Mouse (Mus musculus): ENCODE measurements around the gene Krt84. TPM values are rescaled to one million over a fixed set of nuclear protein-coding genes. Genes with fewer than 3 reads are reported as not detected.
A peak's percentile ranks its signal among the peaks of the same experiment; 100 is the strongest.

The Krt84 gene
- total RNA-seq, 1 experiment = not detected

DNA sequence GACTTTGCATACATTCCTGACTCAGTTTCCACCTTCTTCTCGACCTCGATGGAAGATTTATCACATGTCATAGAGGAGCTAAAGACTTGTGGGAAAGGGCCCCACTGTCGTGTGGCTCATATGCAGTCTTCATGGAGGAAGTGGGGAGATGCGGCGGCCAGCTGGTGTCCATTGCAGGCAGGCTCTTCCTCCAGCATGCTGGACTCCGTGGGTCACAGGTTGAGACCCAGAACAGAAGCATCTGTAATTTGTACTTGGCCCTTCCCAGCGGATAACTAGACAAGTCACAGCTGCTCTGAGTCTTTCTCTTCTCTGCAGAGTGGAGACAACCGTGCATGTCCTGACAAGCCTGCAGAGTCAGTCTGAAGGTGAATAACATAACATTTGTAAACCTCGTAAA lies 24.4 kb downstream of the Krt84 start:
- H3K9ac ChIP-seq (ENCODE audit: insufficient read depth, low read depth, low read length, poor library complexity, severe bottlenecking) = no peak overlapping the region
- no peaks in the 10 kb centered on the region for H3K4me1 ChIP-seq (ENCODE audit: control insufficient read depth in 2 of 2, insufficient read depth in 2 of 2, low read length in 2 of 2, poor library complexity in 1 of 2)
- H3K9me3 ChIP-seq (ENCODE audit: control insufficient read depth, insufficient read depth, low read depth, low read length) = no peaks in the 10 kb centered on the region
- DNase-seq (ENCODE audit: low read depth, low spot score) = no peak
- H3K27ac ChIP-seq (ENCODE audit: insufficient read depth, low read depth, low read length, poor library complexity, severe bottlenecking) = no peak overlapping the region
- TF ChIP-seq ZC3H11A (IDR thresholded peaks at IDR 0.05; ENCODE audit: borderline replicate concordance, low read depth, low read length) = no peak
- no peak for TF ChIP-seq ZNF384 (IDR thresholded peaks at IDR 0.05; ENCODE audit: low read depth, low read length)
- TF ChIP-seq CHD2 (IDR thresholded peaks at IDR 0.05; ENCODE audit: low read depth, low read length) = no peak
- TF ChIP-seq HCFC1 (IDR thresholded peaks at IDR 0.05; ENCODE audit: borderline replicate concordance, insufficient read depth, low read length) = no peak
- TF ChIP-seq MAFK (IDR thresholded peaks at IDR 0.05; ENCODE audit: insufficient read depth, low read depth, low read length) = no peak
- no peak overlapping the region for H3K4me3 ChIP-seq (ENCODE audit: insufficient read depth in 1 of 2, low read depth in 1 of 2, low read length in 2 of 2, poor library complexity in 1 of 2, severe bottlenecking in 1 of 2)
- no peaks in the 10 kb centered on the region for H3K36me3 ChIP-seq (ENCODE audit: control insufficient read depth, insufficient read depth, low read length, poor library complexity, severe bottlenecking)
- in situ Hi-C loops (cut with MboI; ENCODE audit: low sequenced_read_pairs in 2 of 2, unreplicated experiment in 2 of 2) = loop anchor here in 1 of 2 experiments (10.0 kb wide), 1 partner anchor 173 kb away; no protein-coding TSS in a partner anchor

GRCm38 (mm10) chr15:101506896-101507758 lies 25.5 kb downstream of the Krt84 start:
- H3K9me3 ChIP-seq (ENCODE audit: control insufficient read depth, insufficient read depth, low read depth, low read length) = no peaks in the 10 kb centered on the region
- H3K9ac ChIP-seq (ENCODE audit: insufficient read depth, low read depth, low read length, poor library complexity, severe bottlenecking) = no peak overlapping the region

DNA sequence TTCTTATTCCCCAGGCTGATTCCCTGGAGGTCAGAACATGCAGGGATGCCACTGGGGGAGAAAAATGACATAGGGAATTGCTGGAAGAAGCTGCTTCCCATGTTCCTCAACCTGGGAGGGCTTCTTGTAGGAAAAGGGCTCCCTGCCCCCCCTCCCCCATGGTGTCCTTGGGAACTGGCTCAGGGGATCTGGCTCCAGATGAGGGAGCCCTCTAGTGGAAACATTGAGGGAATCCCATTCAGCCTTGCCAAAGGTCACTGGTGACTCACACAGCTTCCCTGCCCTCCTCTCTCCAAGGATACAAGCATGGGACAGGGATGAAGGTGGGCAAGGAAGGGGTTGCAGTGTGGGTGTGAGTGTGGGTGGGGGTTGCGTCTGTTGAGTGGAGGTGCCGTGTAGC lies 35.4 kb downstream of the Krt84 start:
- no peak overlapping the region for H3K9ac ChIP-seq (ENCODE audit: insufficient read depth, low read depth, low read length, poor library complexity, severe bottlenecking)
- H3K9me3 ChIP-seq (ENCODE audit: control insufficient read depth, insufficient read depth, low read depth, low read length) = no peaks in the 10 kb centered on the region
- TF ChIP-seq MAFK (IDR thresholded peaks at IDR 0.05; ENCODE audit: insufficient read depth, low read depth, low read length) (no peak), ZC3H11A (IDR thresholded peaks at IDR 0.05; ENCODE audit: borderline replicate concordance, low read depth, low read length) (peak; percentile 37; the same call in 1 of the 2 replicates)
- no peak overlapping the region for H3K27ac ChIP-seq (ENCODE audit: insufficient read depth, low read depth, low read length, poor library complexity, severe bottlenecking)
- peak; percentile 28 for DNase-seq (ENCODE audit: low read depth, low spot score)
- no peaks in the 10 kb centered on the region for H3K4me1 ChIP-seq (ENCODE audit: control insufficient read depth in 2 of 2, insufficient read depth in 2 of 2, low read length in 2 of 2, poor library complexity in 1 of 2)
- in situ Hi-C loops (cut with MboI; ENCODE audit: low sequenced_read_pairs in 2 of 2, unreplicated experiment in 2 of 2) = no loop called here
- no peak overlapping the region for H3K4me3 ChIP-seq (ENCODE audit: insufficient read depth in 1 of 2, low read depth in 1 of 2, low read length in 2 of 2, poor library complexity in 1 of 2, severe bottlenecking in 1 of 2)
- H3K36me3 ChIP-seq (ENCODE audit: control insufficient read depth, insufficient read depth, low read length, poor library complexity, severe bottlenecking) = no peaks in the 10 kb centered on the region

More at GRCm38 (mm10) chr15:101506896-101507758, 25.5 kb downstream of the Krt84 start:
- Histone ChIP-seq H3K4me3 (ENCODE audit: insufficient read depth in 1 of 2, low read depth in 1 of 2, low read length in 2 of 2, poor library complexity in 1 of 2, severe bottlenecking in 1 of 2) (no peak overlapping the region), H3K4me1 (ENCODE audit: control insufficient read depth in 2 of 2, insufficient read depth in 2 of 2, low read length in 2 of 2, poor library complexity in 1 of 2) (no peaks in the 10 kb centered on the region), H3K36me3 (ENCODE audit: control insufficient read depth, insufficient read depth, low read length, poor library complexity, severe bottlenecking) (no peaks in the 10 kb centered on the region), H3K27ac (ENCODE audit: insufficient read depth, low read depth, low read length, poor library complexity, severe bottlenecking) (no peak overlapping the region)
- in situ Hi-C loops (cut with MboI; ENCODE audit: low sequenced_read_pairs in 2 of 2, unreplicated experiment in 2 of 2) = loop anchor here in 1 of 2 experiments (10.0 kb wide), 1 partner anchor 172 kb away; no protein-coding TSS in a partner anchor
- no peak for TF ChIP-seq ZC3H11A (IDR thresholded peaks at IDR 0.05; ENCODE audit: borderline replicate concordance, low read depth, low read length)
- no peak for TF ChIP-seq ZNF384 (IDR thresholded peaks at IDR 0.05; ENCODE audit: low read depth, low read length)
- no peak for TF ChIP-seq MAFK (IDR thresholded peaks at IDR 0.05; ENCODE audit: insufficient read depth, low read depth, low read length)
- no peak for TF ChIP-seq CHD2 (IDR thresholded peaks at IDR 0.05; ENCODE audit: low read depth, low read length)
- TF ChIP-seq HCFC1 (IDR thresholded peaks at IDR 0.05; ENCODE audit: borderline replicate concordance, insufficient read depth, low read length) = no peak
- no peak for DNase-seq (ENCODE audit: low read depth, low spot score)

DNA sequence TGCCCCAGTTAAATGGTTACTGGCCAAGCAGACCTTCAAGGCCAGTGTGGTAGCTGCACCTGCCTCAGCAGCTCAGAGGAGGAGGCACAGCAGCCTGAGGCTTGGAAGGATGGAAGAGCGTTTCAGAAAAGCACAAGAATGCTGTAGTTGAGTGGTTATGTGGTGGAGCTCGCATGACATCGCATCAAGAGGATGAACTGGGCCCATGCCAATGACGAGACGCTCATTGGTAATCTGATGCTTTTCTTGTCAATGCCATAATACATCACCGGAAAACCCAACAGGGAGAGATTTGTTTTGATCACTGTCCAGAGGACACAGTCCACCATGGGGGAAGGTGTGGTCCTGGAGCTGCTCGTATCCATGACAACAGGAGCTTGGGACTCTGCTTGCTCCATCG lies 37.4 kb downstream of the Krt84 start:
- Histone ChIP-seq H3K9me3 (ENCODE audit: control insufficient read depth, insufficient read depth, low read depth, low read length) (no peaks in the 10 kb centered on the region), H3K4me3 (ENCODE audit: insufficient read depth in 1 of 2, low read depth in 1 of 2, low read length in 2 of 2, poor library complexity in 1 of 2, severe bottlenecking in 1 of 2) (no peak overlapping the region), H3K9ac (ENCODE audit: insufficient read depth, low read depth, low read length, poor library complexity, severe bottlenecking) (no peak overlapping the region), H3K36me3 (ENCODE audit: control insufficient read depth, insufficient read depth, low read length, poor library complexity, severe bottlenecking) (no peaks in the 10 kb centered on the region), H3K27ac (ENCODE audit: insufficient read depth, low read depth, low read length, poor library complexity, severe bottlenecking) (no peak overlapping the region), H3K4me1 (ENCODE audit: control insufficient read depth in 2 of 2, insufficient read depth in 2 of 2, low read length in 2 of 2, poor library complexity in 1 of 2) (no peaks in the 10 kb centered on the region)
- in situ Hi-C loops (cut with MboI; ENCODE audit: low sequenced_read_pairs in 2 of 2, unreplicated experiment in 2 of 2) = no loop called here
- DNase-seq (ENCODE audit: low read depth, low spot score) = no peak
- TF ChIP-seq ZC3H11A (IDR thresholded peaks at IDR 0.05; ENCODE audit: borderline replicate concordance, low read depth, low read length) (no peak), ZNF384 (IDR thresholded peaks at IDR 0.05; ENCODE audit: low read depth, low read length) (no peak), MAFK (IDR thresholded peaks at IDR 0.05; ENCODE audit: insufficient read depth, low read depth, low read length) (no peak), CHD2 (IDR thresholded peaks at IDR 0.05; ENCODE audit: low read depth, low read length) (no peak), HCFC1 (IDR thresholded peaks at IDR 0.05; ENCODE audit: borderline replicate concordance, insufficient read depth, low read length) (no peak)

All from ES-E14 (cell line).